Mouse (Mus musculus) midbrain, embryonic 12.5 days (tissue): Measurements from ENCODE around the gene Ampd1. TPM values are rescaled to one million over a fixed set of nuclear protein-coding genes. Genes with fewer than 3 reads are reported as not detected.

Source experiments
- ATAC-seq: fragments of 200-750 bp; cut with Nextera tagmentation; 2 replicates; pipeline ENCODE4 v1.8.0; 2017; ENCODE audit warnings: low read depth, moderate TSS enrichment, moderate library complexity; ENCODE audit not compliant: low FRiP score
- H3K27ac ChIP-seq: fragments of 300-500 bp; sonication (generic); replicated peaks from 2 replicates; pipeline ENCODE4 v1.5.1; 2016; ENCODE audit warnings: mild to moderate bottlenecking
- H3K27me3 ChIP-seq: fragments of 300-500 bp; sonication (generic); 2 replicates; pipeline ENCODE4 v1.6.1; 2016; ENCODE audit warnings: mild to moderate bottlenecking
- H3K36me3 ChIP-seq: fragments of 300-500 bp; sonication (generic); 2 replicates; pipeline ENCODE4 v1.6.1; 2016
- H3K4me1 ChIP-seq: fragments of 300-500 bp; sonication (generic); 2 replicates; pipeline ENCODE4 v1.6.1; 2016
- H3K4me2 ChIP-seq: fragments of 300-500 bp; sonication (generic); replicated peaks from 2 replicates; pipeline ENCODE4 v1.6.1; 2016; ENCODE audit warnings: mild to moderate bottlenecking, moderate library complexity
- H3K4me3 ChIP-seq: fragments of 300-500 bp; sonication (generic); 2 replicates; pipeline ENCODE4 v1.5.1; 2016; ENCODE audit warnings: mild to moderate bottlenecking
- H3K9ac ChIP-seq: fragments of 300-500 bp; sonication (generic); replicated peaks from 2 replicates; pipeline ENCODE4 v1.6.1; 2016; ENCODE audit warnings: mild to moderate bottlenecking, moderate library complexity
- H3K9me3 ChIP-seq: fragments of 300-500 bp; sonication (generic); 2 replicates; pipeline ENCODE4 v1.6.1; 2016; ENCODE audit warnings: mild to moderate bottlenecking
- WGBS: fragments of 180-500 bp; shearing (Covaris S2); methylation state at CpG from one replicate; pipeline ENCODE4 v1.1.7; 2016; 5-methylcytosine and 5-hydroxymethylcytosine counted together
- polyA plus RNA-seq: library from polyadenylated mRNA; unstranded; fragments of >200 nt; fragmentation: Nextera tagmentation; extraction: Ambion mirVana; gene quantifications from 2 replicates; pipeline ENCODE4 v1.2.1, GENCODE M21; 2016

Ampd1 gene
- polyA plus RNA-seq, 1 experiment from 2014 or later: 0.18 TPM

- Histone ChIP-seq H3K27me3 (no peaks in the 10 kb centered on the region), H3K27ac (no peak overlapping the region), H3K9ac (no peak overlapping the region), H3K9me3 (no peaks in the 10 kb centered on the region), H3K4me3 (no peak overlapping the region), H3K4me1 (no peaks in the 10 kb centered on the region), H3K4me2 (no peak overlapping the region), H3K36me3 (no peaks in the 10 kb centered on the region)
- ATAC-seq: no peak
- 91% methylated on average over 11 of the region's 11 CpGs for WGBS
These were observed 67.5 kb downstream of the Ampd1 start for GRCm38 (mm10) chr3:103141287-103141686.

- no peaks in the 10 kb centered on the region for H3K36me3 ChIP-seq
- H3K27me3 ChIP-seq: no peaks in the 10 kb centered on the region
- H3K9ac ChIP-seq: no peak overlapping the region
- WGBS: 87% methylated on average over 10 of the region's 10 CpGs
- H3K4me1 ChIP-seq: no peaks in the 10 kb centered on the region
- H3K4me3 ChIP-seq: no peak overlapping the region
- no peak overlapping the region for H3K4me2 ChIP-seq
- no peak for ATAC-seq
- no peak overlapping the region for H3K27ac ChIP-seq
- no peaks in the 10 kb centered on the region for H3K9me3 ChIP-seq
These were observed 68.6 kb downstream of the Ampd1 start for GRCm38 (mm10) chr3:103142366-103142765.

DNA sequence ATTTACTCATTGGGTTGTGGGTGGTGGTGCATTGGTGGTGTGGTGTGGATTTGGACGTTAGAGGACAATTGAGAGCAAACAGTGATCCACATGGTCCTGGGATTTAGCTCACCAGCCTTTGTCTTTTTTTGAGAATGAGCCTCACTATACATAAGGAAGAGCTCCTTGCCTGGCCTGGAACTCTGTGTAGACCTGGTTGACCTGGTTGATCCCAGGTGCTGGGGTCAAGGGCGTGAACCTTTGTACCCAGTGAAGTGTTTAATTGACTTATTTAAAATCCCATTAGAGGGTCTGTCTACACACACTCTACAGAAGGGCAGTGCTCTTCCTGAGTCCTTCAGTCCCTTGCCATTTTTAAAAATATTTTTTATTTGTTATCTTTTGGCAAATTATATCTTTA, 71.5 kb downstream of the Ampd1 start:
- 56% methylated on average over 2 of the region's 2 CpGs for WGBS
- no peak for ATAC-seq
- no peak overlapping the region for H3K9ac ChIP-seq

DNA sequence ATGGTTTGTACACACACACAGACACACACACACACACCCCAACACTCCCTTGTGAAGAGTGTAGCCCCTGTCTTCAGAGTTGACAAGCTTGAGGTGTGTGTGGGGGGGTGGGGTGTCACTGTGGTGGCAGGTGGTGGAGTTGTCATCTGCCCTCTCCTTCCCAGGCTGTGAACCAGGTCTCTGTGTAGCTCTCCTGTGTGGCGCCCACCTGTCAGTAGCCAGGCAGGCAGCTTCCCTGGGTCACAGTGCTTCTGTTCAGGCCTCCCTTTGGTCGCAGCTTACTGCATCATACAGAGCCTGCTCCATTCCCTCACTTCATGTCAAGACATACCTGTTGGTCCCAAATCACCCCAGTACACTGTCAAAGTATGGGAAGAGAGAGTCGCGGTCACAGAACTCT, 72.0 kb downstream of the Ampd1 start:
- Histone ChIP-seq H3K4me2 (no peak overlapping the region), H3K9me3 (no peaks in the 10 kb centered on the region), H3K27ac (no peak overlapping the region), H3K4me3 (no peak overlapping the region), H3K9ac (no peak overlapping the region), H3K4me1 (no peaks in the 10 kb centered on the region), H3K27me3 (no peaks in the 10 kb centered on the region), H3K36me3 (no peaks in the 10 kb centered on the region)
- 79% methylated on average over 4 of the region's 4 CpGs for WGBS
- ATAC-seq: no peak

More for the DNA sequence above, 71.5 kb downstream of the Ampd1 start:
- no peak overlapping the region for H3K27ac ChIP-seq
- H3K27me3 ChIP-seq: no peaks in the 10 kb centered on the region
- H3K36me3 ChIP-seq: no peaks in the 10 kb centered on the region
- no peaks in the 10 kb centered on the region for H3K4me1 ChIP-seq
- H3K9me3 ChIP-seq: no peaks in the 10 kb centered on the region
- H3K4me2 ChIP-seq: no peak overlapping the region
- no peak overlapping the region for H3K4me3 ChIP-seq

- ATAC-seq: no peak
- H3K9ac ChIP-seq: no peak overlapping the region
- WGBS: 69% methylated on average over 23 of the region's 23 CpGs
- H3K4me3 ChIP-seq: no peak overlapping the region
- no peak overlapping the region for H3K4me2 ChIP-seq
- H3K4me1 ChIP-seq: no peaks in the 10 kb centered on the region
- no peaks in the 10 kb centered on the region for H3K36me3 ChIP-seq
- H3K9me3 ChIP-seq: no peaks in the 10 kb centered on the region
- H3K27ac ChIP-seq: no peak overlapping the region
- H3K27me3 ChIP-seq: no peaks in the 10 kb centered on the region
These were observed 72.7 kb downstream of the Ampd1 start for GRCm38 (mm10) chr3:103146330-103147166.

GRCm38 (mm10) chr3:103147775-103148174, 74.0 kb downstream of the Ampd1 start:
- Histone ChIP-seq H3K9ac (no peak overlapping the region), H3K9me3 (no peaks in the 10 kb centered on the region), H3K4me2 (no peak overlapping the region), H3K27ac (no peak overlapping the region), H3K4me1 (no peaks in the 10 kb centered on the region), H3K4me3 (no peak overlapping the region), H3K36me3 (no peaks in the 10 kb centered on the region), H3K27me3 (no peaks in the 10 kb centered on the region)
- 84% methylated on average over 4 of the region's 4 CpGs for WGBS
- no peak for ATAC-seq

DNA sequence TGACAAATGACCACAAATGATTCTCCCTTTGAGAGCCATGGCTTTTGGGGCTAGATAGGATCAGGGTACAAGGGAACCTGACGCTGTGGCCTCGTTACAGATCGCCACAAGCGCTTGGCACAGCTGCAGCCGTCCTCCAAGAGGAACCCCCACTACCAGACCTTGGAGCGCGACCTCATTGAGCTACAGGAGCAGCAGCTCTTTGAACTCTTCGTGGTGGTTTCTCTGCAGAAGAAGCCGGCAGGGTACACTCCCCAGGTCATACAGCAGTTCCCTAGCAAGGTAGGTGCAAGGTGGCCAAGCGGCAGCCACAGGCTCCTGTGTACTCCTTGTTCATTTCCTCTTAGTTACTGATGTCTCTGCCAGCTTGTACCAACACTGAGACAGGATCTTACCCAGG, 75.1 kb downstream of the Ampd1 start:
- 90% methylated on average over 10 of the region's 10 CpGs for WGBS
- H3K27me3 ChIP-seq: no peaks in the 10 kb centered on the region
- no peaks in the 10 kb centered on the region for H3K36me3 ChIP-seq
- H3K4me1 ChIP-seq: no peaks in the 10 kb centered on the region
- ATAC-seq: no peak
- H3K9me3 ChIP-seq: no peaks in the 10 kb centered on the region
- H3K4me2 ChIP-seq: no peak overlapping the region
- no peak overlapping the region for H3K4me3 ChIP-seq
- no peak overlapping the region for H3K27ac ChIP-seq
- no peak overlapping the region for H3K9ac ChIP-seq

Other genes starting within 250 kb of the Ampd1 start
- gene Sycp1, start 137.9 kb upstream of the Ampd1 start, polyA plus RNA-seq: not detected in 2 replicates
- 0.15 TPM in 1 of 2 replicates, not detected in the other for gene Nr1h5, start 109.9 kb upstream of the Ampd1 start, polyA plus RNA-seq
- 80.1 and 86.1 TPM in 2 replicates for gene Sike1, start 78.3 kb upstream of the Ampd1 start, polyA plus RNA-seq
- gene Csde1, start 53.6 kb upstream of the Ampd1 start, polyA plus RNA-seq: 493 and 530 TPM in 2 replicates
- 141 and 150 TPM in 2 replicates for gene Nras, start 15.7 kb upstream of the Ampd1 start, polyA plus RNA-seq
- gene Dennd2c, start 28.6 kb downstream of the Ampd1 start, polyA plus RNA-seq: 2.5 and 3.5 TPM in 2 replicates
- 228 and 240 TPM in 2 replicates for gene Bcas2, start 97.6 kb downstream of the Ampd1 start, polyA plus RNA-seq
- gene Trim33, start 205.3 kb downstream of the Ampd1 start, polyA plus RNA-seq: 45.8 and 47.0 TPM in 2 replicates